In the genomic region with DNA sequence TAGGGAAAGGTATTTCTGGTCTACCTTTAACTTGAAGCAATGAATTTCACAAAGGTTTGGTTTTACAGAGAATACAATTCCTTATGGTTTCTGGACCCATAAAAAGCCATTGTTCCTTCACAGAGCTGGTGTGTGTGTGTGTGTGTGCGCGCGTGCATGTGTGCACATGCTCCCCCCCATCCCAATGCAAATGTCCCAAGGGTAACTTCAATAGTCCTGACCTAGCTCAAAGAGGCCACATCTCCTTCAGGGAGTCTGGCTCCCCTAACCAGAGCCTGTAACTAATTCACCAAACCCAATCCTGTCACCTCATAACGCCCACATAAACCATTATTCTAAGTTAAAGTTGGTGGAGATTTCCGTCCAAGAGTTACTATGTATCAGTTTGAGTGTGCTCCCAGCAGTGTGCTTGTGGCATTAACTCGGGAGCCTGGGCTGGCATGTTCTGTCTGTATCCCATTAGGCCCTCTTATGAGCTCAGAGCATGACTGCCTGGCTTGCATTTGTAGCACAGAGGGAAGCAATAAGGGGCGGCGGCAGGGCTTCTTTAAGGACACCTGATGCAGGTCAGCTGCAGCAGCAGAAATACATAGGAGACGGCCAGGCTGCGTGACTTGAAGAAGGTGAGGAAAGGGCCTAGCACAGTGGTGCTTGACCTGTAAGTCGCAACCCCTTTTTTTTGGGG, we compare ENCODE assay signal across 23 mouse cellular contexts.
"Had no signal": no experiment of that assay in that cellular context is flagged by ENCODE, and none has a peak within 500 bp of the region (broad histone marks: within the 10 kb centered on the region; RNA-seq: fewer than 3 reads in every experiment).

No protein-coding gene starts in this region.

- H3K27ac ChIP-seq: layer of hippocampus, adult 2 months; limb, embryonic 15.5 days; liver, embryonic 14.5 days; midbrain, embryonic 12.5 days; neural tube, embryonic 13.5 days; stomach, postnatal 0 days had no signal

- ATAC-seq: intestine, embryonic 16.5 days; liver, postnatal 0 days; lung, postnatal 0 days; midbrain, embryonic 16.5 days had no signal

- H3K4me2 ChIP-seq: limb, embryonic 15.5 days; liver, embryonic 11.5 days; lung, embryonic 14.5 days; midbrain, embryonic 12.5 days; neural tube, embryonic 13.5 days had no signal

- H3K4me1 ChIP-seq: midbrain, embryonic 12.5 days had no signal

- H3K9me3 ChIP-seq: limb, embryonic 15.5 days; midbrain, embryonic 12.5 days; neural tube, embryonic 13.5 days had no signal

- H3K4me3 ChIP-seq: layer of hippocampus, adult 2 months; limb, embryonic 15.5 days; midbrain, embryonic 12.5 days; myocyte; neural tube, embryonic 13.5 days had no signal

- H3K9ac ChIP-seq: limb, embryonic 15.5 days; liver, embryonic 14.5 days; liver, postnatal 0 days; lung, embryonic 14.5 days; midbrain, embryonic 12.5 days; neural tube, embryonic 13.5 days had no signal

- H3K36me3 ChIP-seq: limb, embryonic 15.5 days; midbrain, embryonic 12.5 days; neural tube, embryonic 13.5 days had no signal

- H3K27me3 ChIP-seq: limb, embryonic 15.5 days; midbrain, embryonic 12.5 days; neural tube, embryonic 13.5 days had no signal

- DNase-seq: kidney, adult 18-20 months; kidney, adult 9 months; kidney, postnatal 14 days; kidney, postnatal 4 days; layer of hippocampus, adult 9-11 months; liver, postnatal 0 days; lung, embryonic 14.5 days; lung, postnatal 4 days; right cerebral cortex, postnatal 14 days; right cerebral cortex, postnatal 4 days; thymus, adult 2 months; thymus, postnatal 36 days had no signal
